Mouse (Mus musculus) frontal cortex, adult (tissue): ENCODE results near the gene Rnf113a2.

Experiments
- ATAC-seq: cut with Nextera tagmentation; 2 replicates; pipeline ENCODE4 v1.9.2; 2017; ENCODE audit warnings: mild to moderate bottlenecking, moderate library complexity, mixed read lengths; ENCODE audit not compliant: low TSS enrichment

Rnf113a2 gene

GRCm38 (mm10) chr12:84416834-84417604 lies at the start of gene Rnf113a2:
Gene Rnf113a2 (plus strand): TSS chr12:84417196.
- ATAC-seq, result peak; percentile 95

- ATAC-seq, result no peak
Measured at GRCm38 (mm10) chr12:84371647-84372046, 45.3 kb upstream of the Rnf113a2 start.

GRCm38 (mm10) chr12:84373831-84374481 lies 43.0 kb upstream of the Rnf113a2 start:
- no peak for ATAC-seq

GRCm38 (mm10) chr12:84382369-84382768 lies 34.6 kb upstream of the Rnf113a2 start:
- ATAC-seq, result no peak

GRCm38 (mm10) chr12:84384644-84385081 lies 32.3 kb upstream of the Rnf113a2 start:
- peak; percentile 27; the same call in 1 of the 2 replicates for ATAC-seq

- ATAC-seq, result peak; percentile 20; the same call in 1 of the 2 replicates
Measured at GRCm38 (mm10) chr12:84385408-84385807, 31.6 kb upstream of the Rnf113a2 start.

- no peak for ATAC-seq
Measured at GRCm38 (mm10) chr12:84388097-84388496, 28.9 kb upstream of the Rnf113a2 start.

GRCm38 (mm10) chr12:84388774-84389400 lies 28.1 kb upstream of the Rnf113a2 start:
- no peak for ATAC-seq

- no peak for ATAC-seq
Measured at GRCm38 (mm10) chr12:84390336-84390735, 26.7 kb upstream of the Rnf113a2 start.

- no peak for ATAC-seq
Measured at GRCm38 (mm10) chr12:84392681-84393080, 24.3 kb upstream of the Rnf113a2 start.

- ATAC-seq, result no peak
Measured at GRCm38 (mm10) chr12:84393847-84394246, 23.1 kb upstream of the Rnf113a2 start.

GRCm38 (mm10) chr12:84396947-84397679 lies 19.9 kb upstream of the Rnf113a2 start:
- ATAC-seq, result no peak

GRCm38 (mm10) chr12:84397685-84398084 lies 19.3 kb upstream of the Rnf113a2 start:
- no peak for ATAC-seq

GRCm38 (mm10) chr12:84398629-84399028 lies 18.4 kb upstream of the Rnf113a2 start:
- ATAC-seq, result no peak

- ATAC-seq, result no peak
Measured at GRCm38 (mm10) chr12:84399135-84399534, 17.9 kb upstream of the Rnf113a2 start.

- ATAC-seq, result no peak
Measured at GRCm38 (mm10) chr12:84399663-84400062, 17.3 kb upstream of the Rnf113a2 start.

GRCm38 (mm10) chr12:84400068-84400467 lies 16.9 kb upstream of the Rnf113a2 start:
- ATAC-seq, result no peak

- ATAC-seq, result no peak
Measured at GRCm38 (mm10) chr12:84400653-84401052, 16.3 kb upstream of the Rnf113a2 start.

- no peak for ATAC-seq
Measured at GRCm38 (mm10) chr12:84402923-84403322, 14.1 kb upstream of the Rnf113a2 start.

- no peak for ATAC-seq
Measured at GRCm38 (mm10) chr12:84404541-84404940, 12.5 kb upstream of the Rnf113a2 start.

GRCm38 (mm10) chr12:84407259-84407658 lies 9.7 kb upstream of the Rnf113a2 start:
- ATAC-seq, result no peak
